Comparison of ENCODE assay signal across 8 mouse cellular contexts in the genomic region with DNA sequence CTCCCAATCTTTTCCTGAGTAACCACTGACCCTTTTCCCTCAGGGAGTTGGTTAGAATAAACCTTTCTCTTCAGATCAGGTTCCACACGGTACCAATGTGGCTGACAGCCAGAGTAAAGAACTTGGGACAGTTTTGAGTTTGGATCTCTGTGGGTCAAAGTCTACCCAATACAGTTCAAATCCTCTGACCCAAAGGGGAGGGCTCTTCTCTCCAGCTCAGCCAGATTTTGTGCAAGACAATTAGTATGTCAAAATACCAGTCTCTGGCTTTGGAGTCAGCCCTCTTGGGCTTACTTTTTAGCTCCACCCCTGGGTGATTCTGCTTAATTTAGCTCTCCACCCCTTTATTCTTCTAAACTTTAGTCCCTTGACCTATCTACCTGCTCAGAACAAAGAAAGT. TPM values are rescaled to one million over a fixed set of nuclear protein-coding genes. Genes with fewer than 3 reads are reported as not detected.
DNase-seq lines count a peak whose midpoint lies in the region; ATAC-seq and TF ChIP-seq lines count a peak whose summit lies in the region.

No protein-coding gene starts in this region.

- peaks cover 24% of the 10 kb centered on the region for H3K36me3 ChIP-seq in hindbrain, embryonic 14.5 days (replicated peaks; ENCODE audit: control insufficient read depth, insufficient read depth)
- H3K36me3 ChIP-seq in liver, embryonic 16.5 days (ENCODE audit: control insufficient read depth, insufficient read depth): peaks cover 9% of the 10 kb centered on the region
- peaks cover 11% of the 10 kb centered on the region; the same call in 1 of the 2 replicates for H3K36me3 ChIP-seq in stomach, embryonic 16.5 days (ENCODE audit: control insufficient read depth, insufficient read depth, low read length)

- TF ChIP-seq CTCF in Patski (IDR thresholded peaks at IDR 0.05): no peak

- in situ Hi-C loops in Patski (cut with MboI; ENCODE audit: low pct_unique_long_range_greater_than_20kb): no loop called here

- peak; percentile 32 for DNase-seq in embryo, embryonic 10.5 days (ENCODE audit: low spot score)
- DNase-seq in embryo, embryonic 9.5 days (ENCODE audit: extremely low spot score): no peak
- no peak for DNase-seq in Patski (ENCODE audit: low read depth, low spot score)
- DNase-seq in hindbrain, embryonic 14.5 days (ENCODE audit: low spot score): no peak
- no peak for DNase-seq in spleen, adult 18-20 months
- no peak for DNase-seq in ovary, postnatal 36 days (ENCODE audit: low spot score)

- H3K4me2 ChIP-seq in hindbrain, embryonic 14.5 days (replicated peaks): peak overlapping the region; percentile 81
- peak overlapping the region; percentile 76 for H3K4me2 ChIP-seq in liver, embryonic 16.5 days (ENCODE audit: low read depth, low read length)
- H3K4me2 ChIP-seq in stomach, embryonic 16.5 days (ENCODE audit: low read depth, low read length): peak overlapping the region; percentile 40

- ATAC-seq in Patski: peak; percentile 1
- no peak for ATAC-seq in hindbrain, embryonic 14.5 days (ENCODE audit: low FRiP score)
- peak; percentile 2 for ATAC-seq in liver, embryonic 16.5 days (ENCODE audit: low read depth)
- no peak for ATAC-seq in stomach, embryonic 16.5 days (ENCODE audit: insufficient read depth, low FRiP score)

- WGBS in hindbrain, embryonic 14.5 days: 34% methylated on average over 1 of the region's 1 CpGs
- WGBS in liver, embryonic 16.5 days (ENCODE audit: insufficient replicate concordance): 67% methylated on average over 1 of the region's 1 CpGs
- WGBS in stomach, embryonic 16.5 days: 28% methylated on average over 1 of the region's 1 CpGs

- H3K4me1 ChIP-seq in hindbrain, embryonic 14.5 days (replicated peaks; ENCODE audit: control insufficient read depth, insufficient read depth, low read length): peaks cover 11% of the 10 kb centered on the region
- H3K4me1 ChIP-seq in liver, embryonic 16.5 days (ENCODE audit: control insufficient read depth, low read depth, low read length): peaks cover 19% of the 10 kb centered on the region
- H3K4me1 ChIP-seq in stomach, embryonic 16.5 days (ENCODE audit: control insufficient read depth, insufficient read depth, low read length): peaks cover 33% of the 10 kb centered on the region

- H3K9me3 ChIP-seq in hindbrain, embryonic 14.5 days (ENCODE audit: control insufficient read depth, low read length): no peaks in the 10 kb centered on the region
- no peaks in the 10 kb centered on the region for H3K9me3 ChIP-seq in liver, embryonic 16.5 days (replicated peaks; ENCODE audit: control insufficient read depth, low read length)
- H3K9me3 ChIP-seq in stomach, embryonic 16.5 days (replicated peaks; ENCODE audit: control insufficient read depth, low read length): no peaks in the 10 kb centered on the region; the same call in 1 of the 2 replicates

- POLR2A ChIA-PET in Patski (lab: Charles Lee): interaction anchor here (0.6 to 4.6 kb wide), 6 partner anchors 10 to 66 kb away, joined by 3 to 59 read pairs (median 7); a partner anchor contains a TSS

- CTCF ChIA-PET in Patski (lab: Charles Lee): interaction anchor here (1.0 to 8.4 kb wide), 19 partner anchors 9 to 105 kb away, joined by 3 to 86 read pairs (median 5); a partner anchor contains a TSS

- H3K27me3 ChIP-seq in Patski: no peaks in the 10 kb centered on the region
- no peaks in the 10 kb centered on the region for H3K27me3 ChIP-seq in hindbrain, embryonic 14.5 days (ENCODE audit: control insufficient read depth, insufficient read depth, low read length)
- H3K27me3 ChIP-seq in liver, embryonic 16.5 days (ENCODE audit: control insufficient read depth, insufficient read depth, low read depth, low read length): no peaks in the 10 kb centered on the region
- H3K27me3 ChIP-seq in stomach, embryonic 16.5 days (ENCODE audit: control insufficient read depth, insufficient read depth, low read length): no peaks in the 10 kb centered on the region

- peak overlapping the region; percentile 95 for H3K27ac ChIP-seq in hindbrain, embryonic 14.5 days
- peak overlapping the region; percentile 87 for H3K27ac ChIP-seq in liver, embryonic 16.5 days (ENCODE audit: low read length)
- peak overlapping the region; percentile 98 for H3K27ac ChIP-seq in stomach, embryonic 16.5 days (ENCODE audit: low read length)

- peak overlapping the region; percentile 98 for H3K9ac ChIP-seq in hindbrain, embryonic 14.5 days
- peak overlapping the region; percentile 71 for H3K9ac ChIP-seq in liver, embryonic 16.5 days (ENCODE audit: low read depth, low read length)
- H3K9ac ChIP-seq in stomach, embryonic 16.5 days (ENCODE audit: low read length): peak overlapping the region; percentile 65

- H3K4me3 ChIP-seq in hindbrain, embryonic 14.5 days (replicated peaks; ENCODE audit: low read length): peak overlapping the region; percentile 96
- peak overlapping the region; percentile 97 for H3K4me3 ChIP-seq in liver, embryonic 16.5 days (ENCODE audit: low read depth, low read length)
- peak overlapping the region; percentile 96 for H3K4me3 ChIP-seq in stomach, embryonic 16.5 days (replicated peaks; ENCODE audit: low read length)

RNA-seq across cellular contexts. Expression of a gene that starts 1.0 kb away (rescaled TPM):
- polyA plus RNA-seq in Patski (2021): 442 TPM
- 577 and 614 TPM in 2 replicates for polyA plus RNA-seq in hindbrain, embryonic 14.5 days (2014; fragmentation: Nextera tagmentation; extraction: Ambion mirVana)
- polyA plus RNA-seq in liver, embryonic 16.5 days (2015; fragmentation: Nextera tagmentation; extraction: Ambion mirVana): 103 and 110 TPM in 2 replicates
- polyA plus RNA-seq in stomach, embryonic 16.5 days (2015; fragmentation: Nextera tagmentation; extraction: Ambion mirVana): 283 and 299 TPM in 2 replicates

RNA-seq across cellular contexts. Expression of a gene that starts 10.3 kb away (rescaled TPM):
- 850 TPM for polyA plus RNA-seq in Patski (2021)
- polyA plus RNA-seq in hindbrain, embryonic 14.5 days (2014; fragmentation: Nextera tagmentation; extraction: Ambion mirVana): 674 and 707 TPM in 2 replicates
- 42.3 and 49.6 TPM in 2 replicates for polyA plus RNA-seq in liver, embryonic 16.5 days (2015; fragmentation: Nextera tagmentation; extraction: Ambion mirVana)
- 177 and 180 TPM in 2 replicates for polyA plus RNA-seq in stomach, embryonic 16.5 days (2015; fragmentation: Nextera tagmentation; extraction: Ambion mirVana)

RNA-seq across cellular contexts. Expression of a gene that starts 18.7 kb away (rescaled TPM):
- polyA plus RNA-seq in Patski (2021): 0.49 TPM
- polyA plus RNA-seq in hindbrain, embryonic 14.5 days (2014; fragmentation: Nextera tagmentation; extraction: Ambion mirVana): 2.1 and 2.8 TPM in 2 replicates
- 0.12 and 0.15 TPM in 2 replicates for polyA plus RNA-seq in liver, embryonic 16.5 days (2015; fragmentation: Nextera tagmentation; extraction: Ambion mirVana)
- polyA plus RNA-seq in stomach, embryonic 16.5 days (2015; fragmentation: Nextera tagmentation; extraction: Ambion mirVana): 1.2 and 1.3 TPM in 2 replicates

RNA-seq across cellular contexts. Expression of a gene that starts 35.1 kb away (rescaled TPM):
- 153 TPM for polyA plus RNA-seq in Patski (2021)
- polyA plus RNA-seq in hindbrain, embryonic 14.5 days (2014; fragmentation: Nextera tagmentation; extraction: Ambion mirVana): 92.4 and 93.1 TPM in 2 replicates
- polyA plus RNA-seq in liver, embryonic 16.5 days (2015; fragmentation: Nextera tagmentation; extraction: Ambion mirVana): 44.4 and 49.6 TPM in 2 replicates
- 140 and 156 TPM in 2 replicates for polyA plus RNA-seq in stomach, embryonic 16.5 days (2015; fragmentation: Nextera tagmentation; extraction: Ambion mirVana)

RNA-seq across cellular contexts. Expression of a gene that starts 42.2 kb away (rescaled TPM):
- not detected for polyA plus RNA-seq in Patski (2021)
- polyA plus RNA-seq in hindbrain, embryonic 14.5 days (2014; fragmentation: Nextera tagmentation; extraction: Ambion mirVana): 0.27 and 0.35 TPM in 2 replicates
- 0.11 and 0.14 TPM in 2 replicates for polyA plus RNA-seq in liver, embryonic 16.5 days (2015; fragmentation: Nextera tagmentation; extraction: Ambion mirVana)
- 0.46 TPM in 2 replicates for polyA plus RNA-seq in stomach, embryonic 16.5 days (2015; fragmentation: Nextera tagmentation; extraction: Ambion mirVana)

Comparison
In these comparisons a context has a peak if more than half of its experiments do, and no peak if none do; other contexts are left out.
1. ATAC-seq: peak in Patski (single experiment) and liver, embryonic 16.5 days (single experiment); none in hindbrain, embryonic 14.5 days (single experiment) and stomach, embryonic 16.5 days (single experiment).
2. Peak in every context shown above with its lines, with median percentiles within 50 percentile points of each other: H3K27ac ChIP-seq, H3K4me2 ChIP-seq, H3K4me3 ChIP-seq and H3K9ac ChIP-seq.